Mouse (Mus musculus) lung, embryonic 14.5 days (tissue): ENCODE measurements around the gene Hoxa6. TPM values are rescaled to one million over a fixed set of nuclear protein-coding genes. Genes with fewer than 3 reads are reported as not detected.

Experiments
- ATAC-seq: fragments of 200-750 bp; cut with Nextera tagmentation; 2 replicates; pipeline ENCODE4 v1.8.0; 2017; ENCODE audit warnings: mild to moderate bottlenecking, moderate TSS enrichment, moderate library complexity; ENCODE audit not compliant: insufficient read depth
- DNase-seq: peaks from one replicate; pipeline ENCODE4 v3.0.0-alpha.2; 2015
- H3K27ac ChIP-seq: fragments of 300-500 bp; sonication (generic); 2 replicates; pipeline ENCODE4 v1.5.1; 2014; ENCODE audit warnings: low read depth, mild to moderate bottlenecking, moderate library complexity
- H3K27me3 ChIP-seq: fragments of 300-500 bp; sonication (generic); 2 replicates; pipeline ENCODE4 v1.6.1; 2014; ENCODE audit warnings: low read length, control low read depth; ENCODE audit not compliant: insufficient read depth
- H3K36me3 ChIP-seq: fragments of 300-500 bp; sonication (generic); 2 replicates; pipeline ENCODE4 v1.6.1; 2014; ENCODE audit warnings: control low read depth; ENCODE audit not compliant: insufficient read depth
- H3K4me1 ChIP-seq: fragments of 300-500 bp; sonication (generic); 2 replicates; pipeline ENCODE4 v1.6.1; 2014; ENCODE audit warnings: antibody characterized with exemption, control low read depth; ENCODE audit not compliant: insufficient read depth
- H3K4me2 ChIP-seq: fragments of 300-500 bp; sonication (generic); 2 replicates; pipeline ENCODE4 v1.6.1; 2014; ENCODE audit warnings: mild to moderate bottlenecking
- H3K4me3 ChIP-seq: fragments of 300-500 bp; sonication (generic); 2 replicates; pipeline ENCODE4 v1.5.1; 2014; ENCODE audit warnings: low read depth, low read length
- H3K9ac ChIP-seq: fragments of 300-500 bp; sonication (generic); 2 replicates; pipeline ENCODE4 v1.6.1; 2014
- H3K9me3 ChIP-seq: fragments of 300-500 bp; sonication (generic); 2 replicates; pipeline ENCODE4 v1.6.1; 2016; ENCODE audit warnings: low read depth, low read length, control low read depth
- CTCF ChIP-seq: IDR thresholded peaks from 2 replicates; pipeline ENCODE4 v1.5.1; 2016; ENCODE audit warnings: antibody characterized with exemption, low read depth
- WGBS: fragments of 180-500 bp; shearing (Covaris S2); extraction: QIAGEN DNeasy Blood & Tissue Kit; methylation state at CpG from one replicate; pipeline ENCODE4 v1.1.7; 2014; 5-methylcytosine and 5-hydroxymethylcytosine counted together
- polyA plus RNA-seq: library from polyadenylated mRNA; unstranded; fragments of >200 nt; fragmentation: Nextera tagmentation; extraction: Ambion mirVana; gene quantifications from 2 replicates; pipeline ENCODE4 v1.2.1, GENCODE M21; 2014

The Hoxa6 gene
- polyA plus RNA-seq, 1 experiment from 2014 or later = 5.1 TPM

DNA sequence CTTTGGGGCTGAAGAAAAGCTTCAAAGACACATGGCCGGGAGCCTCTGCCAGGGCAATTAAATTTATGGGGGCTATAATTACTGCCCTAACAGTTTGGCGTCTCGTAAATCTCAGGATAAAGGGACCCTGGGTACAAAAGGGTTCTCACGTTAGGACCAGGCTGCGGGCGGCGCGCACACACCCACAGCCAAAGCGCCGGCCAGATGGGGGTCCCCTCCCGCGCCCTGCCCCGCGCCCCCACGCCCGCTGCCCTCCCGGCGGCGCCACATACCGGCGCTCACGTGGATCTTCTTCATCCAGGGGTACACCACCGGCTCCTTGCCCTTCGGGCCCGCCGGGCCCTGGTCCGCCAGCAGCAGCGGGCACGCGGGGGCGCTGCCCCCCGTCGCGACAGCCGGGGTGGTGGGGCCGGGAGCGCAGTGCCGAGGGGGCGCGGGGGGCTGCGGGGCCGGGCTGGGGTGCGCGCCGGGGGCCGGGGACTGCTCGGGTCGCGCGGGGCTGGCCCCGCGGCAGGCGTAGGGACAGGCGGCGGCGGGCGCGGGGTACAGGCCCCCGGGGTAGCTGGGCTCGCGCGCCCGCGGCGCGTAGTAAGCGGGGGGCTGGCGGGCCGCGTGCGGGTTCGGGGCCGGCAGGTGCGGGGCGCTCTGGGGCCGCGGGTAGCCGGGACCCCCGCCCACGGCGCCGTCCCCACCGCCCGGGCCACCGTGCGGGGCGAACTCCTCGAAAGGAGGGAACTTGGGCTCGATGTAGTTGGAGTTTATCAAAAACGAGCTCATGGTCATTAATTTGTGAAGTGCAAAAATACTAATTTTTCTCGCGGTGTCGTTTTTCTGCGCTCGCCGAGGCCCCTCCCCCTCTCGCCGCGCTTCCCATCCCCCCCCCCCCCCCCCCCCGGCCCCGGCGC is 17.4 kb downstream of the Hoxa6 start, which contains the start of gene Hoxa4:
TSS of gene Hoxa4 (minus strand) at position 848 of the 905 bp plus-strand sequence.
- Histone ChIP-seq H3K9ac (peak within 1 kb of the TSS; percentile 96), H3K4me1 (peaks cover 25% of the 10 kb centered on the region), H3K4me3 (peak within 1 kb of the TSS; percentile 70), H3K9me3 (no peaks in the 10 kb centered on the region), H3K4me2 (peak within 1 kb of the TSS; percentile 87), H3K27ac (peak within 1 kb of the TSS; percentile 99), H3K27me3 (peaks cover 25% of the 10 kb centered on the region), H3K36me3 (peaks cover 7% of the 10 kb centered on the region; the same call in 1 of the 2 replicates)
- no peak for TF ChIP-seq CTCF
- DNase-seq (peak; percentile 59), ATAC-seq (no peak)
- 1% methylated on average over 79 of the region's 102 CpGs for WGBS

- DNase-seq (peak; percentile 68), ATAC-seq (no peak)
- H3K9me3 ChIP-seq = no peaks in the 10 kb centered on the region
- peak; percentile 14; the same call in 1 of the 2 replicates for TF ChIP-seq CTCF
- H3K27ac ChIP-seq = peak overlapping the region; percentile 99
- peak overlapping the region; percentile 87 for H3K4me2 ChIP-seq
- H3K27me3 ChIP-seq = peaks cover 31% of the 10 kb centered on the region
- peak overlapping the region; percentile 96 for H3K9ac ChIP-seq
- H3K4me1 ChIP-seq = peaks cover 26% of the 10 kb centered on the region
- peak overlapping the region; percentile 70 for H3K4me3 ChIP-seq
- peaks cover 7% of the 10 kb centered on the region; the same call in 1 of the 2 replicates for H3K36me3 ChIP-seq
- 2% methylated on average over 23 of the region's 23 CpGs for WGBS
Measured at GRCm38 (mm10) chr6:52190410-52190809, 18.1 kb downstream of the Hoxa6 start.

DNA sequence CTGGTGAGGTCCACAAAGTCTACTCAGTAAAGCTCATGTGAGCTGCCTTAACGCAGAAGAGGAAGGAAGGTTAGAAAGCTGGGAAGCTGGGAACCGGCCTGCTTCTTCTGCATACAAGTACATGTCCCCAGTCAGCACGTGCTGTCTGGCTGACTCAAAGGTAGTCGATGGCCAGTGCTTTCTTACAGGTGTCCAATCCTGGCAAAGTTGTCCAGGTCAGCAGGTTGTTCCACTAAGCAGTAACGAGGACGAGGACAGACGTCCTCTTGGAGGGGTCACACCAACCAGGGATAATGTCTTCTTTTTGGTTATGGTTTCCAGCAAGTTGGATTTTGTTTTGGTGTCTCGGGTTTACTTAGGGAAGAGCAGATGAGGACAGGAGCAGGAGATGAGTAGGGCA is 18.6 kb downstream of the Hoxa6 start:
- Histone ChIP-seq H3K4me3 (peak overlapping the region; percentile 70), H3K9me3 (no peaks in the 10 kb centered on the region), H3K27ac (peak overlapping the region; percentile 99), H3K4me1 (peaks cover 28% of the 10 kb centered on the region), H3K27me3 (peaks cover 34% of the 10 kb centered on the region), H3K9ac (peak overlapping the region; percentile 96), H3K36me3 (peaks cover 6% of the 10 kb centered on the region; the same call in 1 of the 2 replicates), H3K4me2 (peak overlapping the region; percentile 87)
- DNase-seq (no peak), ATAC-seq (no peak)
- TF ChIP-seq CTCF = no peak
- 11% methylated on average over 8 of the region's 8 CpGs for WGBS

DNA sequence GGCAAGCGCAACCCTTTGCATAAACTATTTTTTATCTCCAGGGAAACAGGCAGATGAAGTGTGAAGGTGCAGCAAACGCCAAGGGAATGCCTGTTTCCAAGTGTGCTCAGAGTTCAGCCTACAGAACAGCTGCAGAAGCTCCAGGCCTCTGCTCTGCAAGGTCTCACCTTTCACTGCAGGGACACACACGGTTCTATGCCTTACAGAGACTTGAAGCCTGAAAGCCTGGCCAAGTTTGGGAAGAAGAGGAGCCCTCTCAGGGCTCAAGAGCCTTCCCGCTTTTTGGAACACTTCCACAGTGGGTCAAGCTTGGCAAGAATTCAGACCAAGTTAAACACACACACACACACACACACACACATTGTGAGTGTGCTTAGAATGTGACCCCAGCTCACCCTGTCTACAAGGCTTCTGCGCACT is 19.3 kb downstream of the Hoxa6 start:
- H3K4me2 ChIP-seq = peak overlapping the region; percentile 87
- peak; percentile 87 for ATAC-seq
- H3K4me1 ChIP-seq = peaks cover 28% of the 10 kb centered on the region
- WGBS = 8% methylated on average over 5 of the region's 5 CpGs
- H3K27me3 ChIP-seq = peaks cover 36% of the 10 kb centered on the region
- no peaks in the 10 kb centered on the region for H3K9me3 ChIP-seq
- no peak for TF ChIP-seq CTCF
- peak; percentile 94 for DNase-seq
- peak overlapping the region; percentile 99 for H3K27ac ChIP-seq
- peak overlapping the region; percentile 96 for H3K9ac ChIP-seq
- peaks cover 3% of the 10 kb centered on the region; the same call in 1 of the 2 replicates for H3K36me3 ChIP-seq
- peak overlapping the region; percentile 70 for H3K4me3 ChIP-seq

GRCm38 (mm10) chr6:52186500-52186899 is 22.0 kb downstream of the Hoxa6 start:
- Histone ChIP-seq H3K9ac (no peak overlapping the region), H3K9me3 (no peaks in the 10 kb centered on the region), H3K4me2 (no peak overlapping the region), H3K4me3 (no peak overlapping the region), H3K27me3 (peaks cover 43% of the 10 kb centered on the region), H3K27ac (no peak overlapping the region), H3K4me1 (peaks cover 39% of the 10 kb centered on the region), H3K36me3 (peaks cover 3% of the 10 kb centered on the region; the same call in 1 of the 2 replicates)
- DNase-seq (peak; percentile 45), ATAC-seq (no peak)
- TF ChIP-seq CTCF = peak; percentile 44
- WGBS = 45% methylated on average over 1 of the region's 1 CpGs

GRCm38 (mm10) chr6:52185834-52186233 is 22.7 kb downstream of the Hoxa6 start:
- no peak overlapping the region for H3K4me3 ChIP-seq
- ATAC-seq = no peak
- peak overlapping the region; percentile 77; the same call in 1 of the 2 replicates for H3K27ac ChIP-seq
- no peaks in the 10 kb centered on the region for H3K9me3 ChIP-seq
- 23% methylated on average over 3 of the region's 3 CpGs for WGBS
- peaks cover 45% of the 10 kb centered on the region for H3K27me3 ChIP-seq
- H3K4me1 ChIP-seq = peaks cover 45% of the 10 kb centered on the region
- peak overlapping the region; percentile 53 for H3K4me2 ChIP-seq
- TF ChIP-seq CTCF = no peak
- no peak overlapping the region for H3K9ac ChIP-seq
- no peak for DNase-seq
- peaks cover 3% of the 10 kb centered on the region; the same call in 1 of the 2 replicates for H3K36me3 ChIP-seq

DNA sequence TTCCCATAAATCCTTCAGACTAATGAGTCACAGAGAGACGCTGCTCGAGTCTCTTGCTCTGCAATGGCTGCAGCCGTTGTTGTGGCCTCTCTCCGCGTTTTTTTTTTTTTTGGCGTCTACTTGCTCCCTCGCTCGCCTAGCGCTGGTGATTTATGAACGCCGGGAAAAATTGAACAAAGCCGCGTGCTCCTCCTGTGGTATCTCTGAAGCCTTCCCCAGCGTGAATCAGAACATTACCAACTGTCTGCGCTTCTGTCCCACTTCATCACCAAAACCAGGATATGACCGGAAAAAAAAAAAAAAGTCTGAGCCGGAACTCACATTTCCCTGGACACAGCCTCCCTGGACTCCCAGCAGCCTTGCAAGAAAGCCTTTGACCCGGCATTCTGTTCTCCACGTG is 23.3 kb downstream of the Hoxa6 start:
- peak; percentile 90 for DNase-seq
- peaks cover 46% of the 10 kb centered on the region for H3K4me1 ChIP-seq
- TF ChIP-seq CTCF = no peak
- H3K4me2 ChIP-seq = peak overlapping the region; percentile 53
- H3K27ac ChIP-seq = peak overlapping the region; percentile 77
- H3K27me3 ChIP-seq = peaks cover 43% of the 10 kb centered on the region
- ATAC-seq = no peak
- peak overlapping the region; percentile 13; the same call in 1 of the 2 replicates for H3K4me3 ChIP-seq
- 2% methylated on average over 19 of the region's 19 CpGs for WGBS
- H3K9me3 ChIP-seq = no peaks in the 10 kb centered on the region
- peak overlapping the region; percentile 6; the same call in 1 of the 2 replicates for H3K9ac ChIP-seq
- peaks cover 3% of the 10 kb centered on the region; the same call in 1 of the 2 replicates for H3K36me3 ChIP-seq
